Mouse (Mus musculus): ENCODE data around the gene A430033K04Rik.

DNA sequence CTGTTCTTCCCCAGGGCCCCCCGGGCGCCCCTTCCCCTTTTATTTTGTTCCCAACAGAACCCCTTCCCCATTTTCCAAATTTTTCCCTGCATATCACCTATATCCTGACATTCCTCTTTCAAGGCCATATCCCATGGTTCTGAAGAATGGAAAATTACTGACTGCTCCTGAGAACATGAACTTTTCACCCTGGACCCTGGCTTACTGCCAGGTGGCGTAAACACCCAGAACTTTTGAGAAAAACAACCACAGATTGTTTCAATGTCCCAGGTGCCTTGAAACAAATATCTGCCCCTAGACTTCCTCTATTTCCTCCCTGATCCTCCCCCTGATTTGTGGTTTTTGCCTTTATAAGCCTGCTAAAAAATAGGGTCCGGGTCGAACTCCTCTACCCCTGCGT is 35.3 kb upstream of the A430033K04Rik start:
- TF ChIP-seq MAX (IDR thresholded peaks at IDR 0.05; ENCODE audit: low read depth) (no peak), POLR2A (IDR thresholded peaks at IDR 0.05; ENCODE audit: insufficient read length, low read depth) (no peak), POLR2AphosphoS2 (IDR thresholded peaks at IDR 0.05; ENCODE audit: insufficient read length, low read depth) (no peak), REST (IDR thresholded peaks at IDR 0.05; ENCODE audit: insufficient read depth, insufficient read length) (no peak), MYOG (IDR thresholded peaks at IDR 0.05; ENCODE audit: control insufficient read depth in 1 of 3, insufficient read depth in 1 of 3, insufficient read length in 2 of 3, low read depth in 2 of 3) (no peak), CEBPB (IDR thresholded peaks at IDR 0.05; ENCODE audit: insufficient read depth, poor library complexity, severe bottlenecking) (no peak), USF1 (IDR thresholded peaks at IDR 0.05; ENCODE audit: low read depth) (no peak)
